In genomic region chr1:120935321-120935720, GRCm38 (mm10) we compare ENCODE assay signal across 18 mouse cellular contexts.
"Had no signal": no experiment of that assay in that cellular context is flagged by ENCODE, and none has a peak within 500 bp of the region (broad histone marks: within the 10 kb centered on the region; RNA-seq: fewer than 3 reads in every experiment).

No protein-coding gene starts in this region.

- H3K4me2 ChIP-seq: lung, embryonic 15.5 days; midbrain, embryonic 12.5 days; neural tube, embryonic 12.5 days; stomach, embryonic 15.5 days had no signal

- H3K9me3 ChIP-seq: lung, embryonic 15.5 days; midbrain, embryonic 12.5 days; neural tube, embryonic 12.5 days; stomach, embryonic 15.5 days had no signal

- DNase-seq: liver, postnatal 0 days; lung, adult 2 months; lung, postnatal 14 days; lung, postnatal 36 days; midbrain, embryonic 14.5 days; right cerebral cortex, postnatal 14 days; thymus, adult 2 months; thymus, postnatal 25 days; thymus, postnatal 4 days had no signal

- H3K4me1 ChIP-seq: lung, embryonic 15.5 days; megakaryocyte, embryonic 14.5 days; midbrain, embryonic 12.5 days; neural tube, embryonic 12.5 days; stomach, embryonic 15.5 days had no signal

- H3K4me3 ChIP-seq: lung, embryonic 15.5 days; megakaryocyte, embryonic 14.5 days; midbrain, embryonic 12.5 days; neural tube, embryonic 12.5 days; stomach, embryonic 15.5 days had no signal

- H3K9ac ChIP-seq: liver, postnatal 0 days; lung, embryonic 15.5 days; midbrain, embryonic 12.5 days; neural tube, embryonic 12.5 days; stomach, embryonic 15.5 days had no signal

- H3K36me3 ChIP-seq: lung, embryonic 15.5 days; midbrain, embryonic 12.5 days; neural tube, embryonic 12.5 days; stomach, embryonic 15.5 days had no signal

- H3K27ac ChIP-seq: lung, embryonic 15.5 days; macrophage; midbrain, embryonic 12.5 days; neural tube, embryonic 12.5 days; stomach, embryonic 15.5 days; stomach, postnatal 0 days had no signal

- H3K27me3 ChIP-seq: lung, embryonic 15.5 days; megakaryocyte, embryonic 14.5 days; midbrain, embryonic 12.5 days; neural tube, embryonic 12.5 days; stomach, embryonic 15.5 days had no signal

- ATAC-seq: liver, postnatal 0 days; lung, postnatal 0 days; midbrain, embryonic 16.5 days had no signal
